Mouse (Mus musculus): ENCODE measurements at regions not wholly inside any gene's neighbourhood (a gene's known extent, or its start where the extent isn't known, plus 50 kb on each side); places are given as distances from the start of the nearest gene placed in this dataset.

DNA sequence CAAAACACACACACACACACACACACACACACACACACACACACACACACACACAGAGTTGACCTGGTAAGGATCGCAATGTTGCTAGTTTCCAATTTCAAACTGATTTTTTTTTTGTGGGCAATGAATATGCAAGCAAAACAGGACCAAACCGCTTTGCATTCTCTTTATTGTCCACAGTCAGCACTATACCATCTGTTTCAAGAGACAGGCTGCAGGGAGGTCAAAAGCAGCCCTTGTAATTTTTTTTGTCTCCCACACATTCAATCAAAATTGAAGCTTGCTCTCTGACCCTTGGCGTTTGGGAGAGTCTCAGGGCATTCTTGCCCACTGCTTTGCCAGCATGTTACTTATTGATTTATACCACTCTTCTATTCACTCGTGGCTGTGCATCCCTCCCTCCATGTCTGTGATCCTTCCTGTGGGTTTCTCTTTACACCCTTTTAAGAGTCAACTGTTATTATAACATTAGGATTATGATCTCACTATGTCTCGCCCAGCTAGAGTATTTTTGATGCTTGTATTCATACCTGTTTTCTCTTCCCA lies 110.1 kb downstream of the S1pr1 start:
- dilution Hi-C loops (cut with MboI; ENCODE audit: extremely low pct_ligation_motif_present, extremely low pct_unique_long_range_greater_than_20kb, low sequenced_read_pairs) (no loop called here), in situ Hi-C loops (cut with MboI; ENCODE audit: low pct_ligation_motif_present, low pct_unique_long_range_greater_than_20kb, low sequenced_read_pairs) (no loop called here)
- no peaks in the 10 kb centered on the region for H3K27me3 ChIP-seq (replicated peaks)
- TF ChIP-seq POLR2AphosphoS2 (IDR thresholded peaks at IDR 0.05; ENCODE audit: low read depth, low read length) (no peak), CHD1 (IDR thresholded peaks at IDR 0.05; ENCODE audit: low read depth, low read length) (no peak), JUND (conservative IDR thresholded peaks at IDR 0.05; ENCODE audit: low read depth, low read length) (no peak), E2F4 (IDR thresholded peaks at IDR 0.05; ENCODE audit: insufficient replicate concordance, low read depth, low read length) (no peak), KAT2A (IDR thresholded peaks at IDR 0.05; ENCODE audit: insufficient replicate concordance, low read length) (no peak), MYC (IDR thresholded peaks at IDR 0.05; ENCODE audit: low read depth, low read length) (no peak), USF2 (conservative IDR thresholded peaks at IDR 0.05; ENCODE audit: low read depth, low read length) (no peak), MAX (IDR thresholded peaks at IDR 0.05; ENCODE audit: low read length) (no peak)
- H3K27ac ChIP-seq (ENCODE audit: insufficient read depth, low read depth): no peak overlapping the region
- H3K9ac ChIP-seq (ENCODE audit: insufficient read depth, low read depth): no peak overlapping the region
- no peak overlapping the region for H3K4me3 ChIP-seq (replicated peaks in 1 of 3; ENCODE audit: low read depth in 2 of 3, low read length in 2 of 3, poor library complexity in 1 of 3)
- H3K4me1 ChIP-seq (ENCODE audit: control insufficient read depth in 1 of 2, insufficient read depth in 2 of 2): no peaks in the 10 kb centered on the region
- no peak for DNase-seq (ENCODE audit: extremely low read depth)
- no peaks in the 10 kb centered on the region for H3K79me2 ChIP-seq (replicated peaks; ENCODE audit: control insufficient read depth, extremely low read depth, insufficient read depth, poor library complexity, severe bottlenecking)
- H3K9me3 ChIP-seq (replicated peaks; ENCODE audit: low read length): no peaks in the 10 kb centered on the region
- no peaks in the 10 kb centered on the region for H3K36me3 ChIP-seq (replicated peaks in 1 of 2; ENCODE audit: control insufficient read depth in 1 of 2, insufficient read depth in 1 of 2, low read length in 1 of 2)
- no peak overlapping the region for H3K4me2 ChIP-seq (ENCODE audit: insufficient read depth, low read depth, poor library complexity, severe bottlenecking)

DNA sequence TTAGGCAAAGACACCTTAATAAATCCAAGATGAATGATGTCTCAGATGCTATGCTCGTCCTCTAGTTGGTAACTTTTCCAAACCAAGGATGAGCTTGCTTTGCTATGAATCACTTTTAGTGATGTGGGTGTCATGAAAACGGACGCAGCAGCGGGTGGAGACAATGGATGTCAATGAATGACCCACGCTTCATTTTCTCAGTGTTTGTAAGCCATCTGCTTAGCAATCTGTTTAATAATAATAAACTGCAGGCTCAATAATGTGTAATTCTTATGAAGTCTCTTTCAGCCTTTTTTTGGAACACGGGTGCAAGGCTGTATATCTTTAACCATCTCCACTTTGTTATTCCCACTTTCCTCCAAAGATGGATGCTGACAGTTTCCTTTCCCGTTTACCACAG lies 110.6 kb downstream of the S1pr1 start:
- DNase-seq (ENCODE audit: extremely low read depth): no peak
- no peak overlapping the region for H3K4me3 ChIP-seq (replicated peaks in 1 of 3; ENCODE audit: low read depth in 2 of 3, low read length in 2 of 3, poor library complexity in 1 of 3)
- dilution Hi-C loops (cut with MboI; ENCODE audit: extremely low pct_ligation_motif_present, extremely low pct_unique_long_range_greater_than_20kb, low sequenced_read_pairs): no loop called here
- no peaks in the 10 kb centered on the region for H3K27me3 ChIP-seq (replicated peaks)
- H3K36me3 ChIP-seq (replicated peaks in 1 of 2; ENCODE audit: control insufficient read depth in 1 of 2, insufficient read depth in 1 of 2, low read length in 1 of 2): no peaks in the 10 kb centered on the region
- H3K79me2 ChIP-seq (replicated peaks; ENCODE audit: control insufficient read depth, extremely low read depth, insufficient read depth, poor library complexity, severe bottlenecking): no peaks in the 10 kb centered on the region
- no peaks in the 10 kb centered on the region for H3K9me3 ChIP-seq (replicated peaks; ENCODE audit: low read length)
- in situ Hi-C loops (cut with MboI; ENCODE audit: low pct_ligation_motif_present, low pct_unique_long_range_greater_than_20kb, low sequenced_read_pairs): no loop called here
- H3K4me2 ChIP-seq (ENCODE audit: insufficient read depth, low read depth, poor library complexity, severe bottlenecking): no peak overlapping the region
- TF ChIP-seq ETS1 (conservative IDR thresholded peaks at IDR 0.05; ENCODE audit: low read depth, low read length): no peak
- TF ChIP-seq CTCF (conservative IDR thresholded peaks at IDR 0.05 in 1 of 2, IDR thresholded peaks at IDR 0.05 in 1 of 2; ENCODE audit: low read depth in 2 of 2, low read length in 2 of 2): no peak
- TF ChIP-seq JUN (IDR thresholded peaks at IDR 0.05; ENCODE audit: insufficient read depth, low read depth, low read length): no peak
- no peak for TF ChIP-seq RAD21 (IDR thresholded peaks at IDR 0.05; ENCODE audit: low read depth, low read length)
- H3K27ac ChIP-seq (ENCODE audit: insufficient read depth, low read depth): no peak overlapping the region
- H3K9ac ChIP-seq (ENCODE audit: insufficient read depth, low read depth): no peak overlapping the region
- H3K4me1 ChIP-seq (ENCODE audit: control insufficient read depth in 1 of 2, insufficient read depth in 2 of 2): no peaks in the 10 kb centered on the region

DNA sequence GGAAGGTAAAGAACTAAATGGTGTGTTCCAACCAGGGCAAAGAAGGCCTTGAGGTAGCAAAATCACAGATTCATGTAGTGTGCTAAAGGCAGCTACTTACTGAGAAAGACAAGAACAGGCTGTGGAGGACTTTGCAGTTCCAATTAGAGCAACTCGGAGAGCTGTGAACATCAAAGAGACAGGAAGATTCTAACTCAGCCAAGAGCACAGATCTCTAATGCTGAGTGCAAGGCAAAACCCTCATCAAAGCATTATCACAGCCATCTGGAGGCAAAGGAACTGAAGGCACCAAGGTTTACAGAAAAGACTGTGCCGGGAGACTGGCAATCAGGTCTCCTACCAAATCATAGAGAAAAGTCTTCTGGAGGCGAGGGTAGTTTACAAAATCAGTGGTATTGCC lies 111.1 kb downstream of the S1pr1 start:
- in situ Hi-C loops (cut with MboI; ENCODE audit: low pct_ligation_motif_present, low pct_unique_long_range_greater_than_20kb, low sequenced_read_pairs) (no loop called here), dilution Hi-C loops (cut with MboI; ENCODE audit: extremely low pct_ligation_motif_present, extremely low pct_unique_long_range_greater_than_20kb, low sequenced_read_pairs) (no loop called here)

More for the DNA sequence above, 111.1 kb downstream of the S1pr1 start:
- no peak overlapping the region for H3K4me3 ChIP-seq (replicated peaks in 1 of 3; ENCODE audit: low read depth in 2 of 3, low read length in 2 of 3, poor library complexity in 1 of 3)
- H3K4me1 ChIP-seq (ENCODE audit: control insufficient read depth in 1 of 2, insufficient read depth in 2 of 2): no peaks in the 10 kb centered on the region
- DNase-seq (ENCODE audit: extremely low read depth): no peak
- TF ChIP-seq POLR2A (IDR thresholded peaks at IDR 0.05; ENCODE audit: low read depth, low read length) (no peak), JUN (IDR thresholded peaks at IDR 0.05; ENCODE audit: insufficient read depth, low read depth, low read length) (no peak), ZC3H11A (IDR thresholded peaks at IDR 0.05; ENCODE audit: low read depth, low read length) (no peak), JUND (conservative IDR thresholded peaks at IDR 0.05; ENCODE audit: low read depth, low read length) (no peak), SIN3A (IDR thresholded peaks at IDR 0.05; ENCODE audit: low read length) (no peak), BHLHE40 (IDR thresholded peaks at IDR 0.05; ENCODE audit: low read depth, low read length) (no peak), MAFK (IDR thresholded peaks at IDR 0.05; ENCODE audit: insufficient replicate concordance, low read length) (no peak), ELF1 (IDR thresholded peaks at IDR 0.05; ENCODE audit: low read depth, low read length) (no peak), UBTF (IDR thresholded peaks at IDR 0.05; ENCODE audit: low read depth, low read length) (no peak), KAT2A (IDR thresholded peaks at IDR 0.05; ENCODE audit: insufficient replicate concordance, low read length) (no peak)
- no peaks in the 10 kb centered on the region for H3K36me3 ChIP-seq (replicated peaks in 1 of 2; ENCODE audit: control insufficient read depth in 1 of 2, insufficient read depth in 1 of 2, low read length in 1 of 2)
- no peaks in the 10 kb centered on the region for H3K9me3 ChIP-seq (replicated peaks; ENCODE audit: low read length)
- no peaks in the 10 kb centered on the region for H3K79me2 ChIP-seq (replicated peaks; ENCODE audit: control insufficient read depth, extremely low read depth, insufficient read depth, poor library complexity, severe bottlenecking)
- no peak overlapping the region for H3K4me2 ChIP-seq (ENCODE audit: insufficient read depth, low read depth, poor library complexity, severe bottlenecking)
- H3K27ac ChIP-seq (ENCODE audit: insufficient read depth, low read depth): no peak overlapping the region
- H3K27me3 ChIP-seq (replicated peaks): no peaks in the 10 kb centered on the region
- H3K9ac ChIP-seq (ENCODE audit: insufficient read depth, low read depth): no peak overlapping the region

Data from CH12.LX (cell line).